Mouse (Mus musculus): ENCODE measurements around the gene Nbl1.

DNA sequence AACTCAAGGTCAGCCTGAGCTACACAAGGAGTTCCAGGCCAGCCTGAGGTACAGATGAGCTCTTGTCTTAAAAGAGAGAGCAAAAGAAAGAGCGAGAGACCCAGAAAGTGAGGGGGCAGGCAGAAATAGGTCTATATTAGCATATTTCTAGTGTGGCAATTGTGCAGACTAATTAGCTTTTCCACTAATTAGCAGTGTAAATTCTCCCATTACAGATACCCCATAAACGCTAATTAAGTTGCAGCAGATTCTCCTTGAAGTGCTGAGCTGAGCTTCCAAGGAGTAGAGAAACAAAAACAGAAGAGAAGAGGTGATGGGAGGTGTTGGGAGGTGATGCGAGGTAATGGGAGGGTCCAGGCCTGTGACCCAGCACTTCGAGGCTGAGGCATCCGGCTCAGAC, 50.2 kb downstream of the Nbl1 start:
- TF ChIP-seq TAL1 (IDR thresholded peaks at IDR 0.05; ENCODE audit: low read length) (no peak), GATA1 (IDR thresholded peaks at IDR 0.05; ENCODE audit: low read length) (no peak)
